Mouse (Mus musculus) liver, embryonic 11.5 days (tissue): Measurements from ENCODE around the gene 4930452B06Rik. TPM values are rescaled to one million over a fixed set of nuclear protein-coding genes. Genes with fewer than 3 reads are reported as not detected.
A peak's percentile ranks its signal among the peaks of the same experiment; 100 is the strongest.

Source experiments
- ATAC-seq: fragments of 200-750 bp; cut with Nextera tagmentation; replicated peaks from 2 replicates; pipeline ENCODE4 v1.8.0; 2017; ENCODE audit warnings: moderate number of reproducible peaks, mild to moderate bottlenecking, moderate TSS enrichment, moderate library complexity; ENCODE audit not compliant: low FRiP score
- DNase-seq: peaks from one replicate; pipeline ENCODE4 v3.0.0-alpha.2; 2017; ENCODE audit warnings: low spot score
- H3K27ac ChIP-seq: fragments of 300-500 bp; sonication (generic); 2 replicates; pipeline ENCODE4 v1.5.1; 2014; ENCODE audit warnings: mild to moderate bottlenecking, low read depth, low read length, control low read depth
- H3K27me3 ChIP-seq: fragments of 300-500 bp; sonication (generic); replicated peaks from 2 replicates; pipeline ENCODE4 v1.6.1; 2014; ENCODE audit warnings: low read length, mixed read lengths; ENCODE audit not compliant: control insufficient read depth, insufficient read depth
- H3K36me3 ChIP-seq: fragments of 300-500 bp; sonication (generic); 2 replicates; pipeline ENCODE4 v1.6.1; 2014; ENCODE audit warnings: mild to moderate bottlenecking, low read length, moderate library complexity, mixed read lengths; ENCODE audit not compliant: control insufficient read depth, insufficient read depth
- H3K4me1 ChIP-seq: fragments of 300-500 bp; sonication (generic); replicated peaks from 2 replicates; pipeline ENCODE4 v1.6.1; 2014; ENCODE audit warnings: low read length, mixed read lengths; ENCODE audit not compliant: control insufficient read depth, insufficient read depth
- H3K4me2 ChIP-seq: fragments of 300-500 bp; sonication (generic); 2 replicates; pipeline ENCODE4 v1.6.1; 2014; ENCODE audit warnings: mild to moderate bottlenecking, control low read depth, moderate library complexity
- H3K4me3 ChIP-seq: fragments of 300-500 bp; sonication (generic); 2 replicates; pipeline ENCODE4 v1.5.1; 2014; ENCODE audit warnings: low read depth, low read length, control low read depth
- H3K9ac ChIP-seq: fragments of 300-500 bp; sonication (generic); 2 replicates; pipeline ENCODE4 v1.6.1; 2014; ENCODE audit warnings: low read depth, low read length, control low read depth
- H3K9me3 ChIP-seq: fragments of 300-500 bp; sonication (generic); 2 replicates; pipeline ENCODE4 v1.6.1; 2016; ENCODE audit warnings: low read length, inconsistent platforms, mixed read lengths; ENCODE audit not compliant: control insufficient read depth
- WGBS: fragments of 180-500 bp; shearing (Covaris S2); extraction: QIAGEN DNeasy Blood & Tissue Kit; methylation state at CpG from one replicate; pipeline ENCODE4 v1.1.7; 2014; 5-methylcytosine and 5-hydroxymethylcytosine counted together
- polyA plus RNA-seq: library from polyadenylated mRNA; unstranded; fragments of >200 nt; fragmentation: Nextera tagmentation; extraction: Ambion mirVana; gene quantifications from 2 replicates; pipeline ENCODE4 v1.2.1, GENCODE M21; 2014

The 4930452B06Rik gene
- polyA plus RNA-seq, 1 experiment from 2014 or later, result 4.8 TPM

DNA sequence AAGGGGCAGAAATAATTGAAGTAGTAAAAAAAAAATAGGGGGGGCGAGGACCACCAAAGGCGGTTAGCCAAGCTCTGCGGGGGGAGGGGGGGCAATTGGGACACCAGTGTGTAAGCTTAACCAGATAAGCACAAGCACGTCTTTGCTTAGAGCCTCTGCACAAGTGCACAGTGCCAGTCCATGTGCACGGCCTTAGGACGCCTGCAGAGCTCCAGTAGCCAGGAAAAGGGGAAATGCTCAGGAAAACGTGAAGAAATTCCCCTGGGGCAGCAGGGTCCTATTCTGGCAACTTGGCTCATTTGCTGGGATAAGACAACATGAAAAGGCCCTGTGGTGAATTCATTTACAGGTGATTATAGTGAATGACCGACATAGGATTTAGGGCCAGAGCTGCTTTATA is 188.7 kb downstream of the 4930452B06Rik start:
- no peak for ATAC-seq
- Histone ChIP-seq H3K27ac (no peak overlapping the region), H3K27me3 (no peaks in the 10 kb centered on the region), H3K4me2 (no peak overlapping the region), H3K36me3 (no peaks in the 10 kb centered on the region), H3K4me3 (no peak overlapping the region), H3K9ac (no peak overlapping the region), H3K9me3 (peaks cover 2% of the 10 kb centered on the region; the same call in 1 of the 2 replicates), H3K4me1 (no peaks in the 10 kb centered on the region)
- 75% methylated on average over 8 of the region's 8 CpGs for WGBS
- DNase-seq, result no peak

DNA sequence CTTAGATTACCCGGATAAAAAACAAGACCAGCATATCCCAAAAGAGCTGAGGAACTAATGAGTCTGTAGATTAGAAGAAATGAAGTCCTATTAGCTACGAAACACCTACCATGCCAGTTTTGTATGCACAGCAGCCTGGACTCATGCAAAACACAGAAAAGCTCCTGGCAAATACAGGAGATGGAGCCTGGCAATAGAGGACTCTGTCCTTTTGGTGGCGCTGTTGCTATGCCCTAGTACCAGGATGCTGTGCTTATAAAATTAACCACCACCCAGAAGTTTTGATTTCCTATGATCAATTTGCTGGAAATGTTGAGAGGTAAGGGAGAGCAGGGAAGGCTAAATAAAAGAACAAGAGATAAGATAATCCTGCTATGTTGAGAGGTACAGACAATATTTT is 189.4 kb downstream of the 4930452B06Rik start:
- H3K4me3 ChIP-seq, result no peak overlapping the region
- H3K9me3 ChIP-seq, result peaks cover 2% of the 10 kb centered on the region; the same call in 1 of the 2 replicates
- no peaks in the 10 kb centered on the region for H3K36me3 ChIP-seq
- H3K27ac ChIP-seq, result no peak overlapping the region
- no peaks in the 10 kb centered on the region for H3K27me3 ChIP-seq
- ATAC-seq (no peak), DNase-seq (no peak)
- WGBS, result 55% methylated on average over 3 of the region's 3 CpGs
- no peaks in the 10 kb centered on the region for H3K4me1 ChIP-seq
- H3K4me2 ChIP-seq, result no peak overlapping the region
- H3K9ac ChIP-seq, result no peak overlapping the region

DNA sequence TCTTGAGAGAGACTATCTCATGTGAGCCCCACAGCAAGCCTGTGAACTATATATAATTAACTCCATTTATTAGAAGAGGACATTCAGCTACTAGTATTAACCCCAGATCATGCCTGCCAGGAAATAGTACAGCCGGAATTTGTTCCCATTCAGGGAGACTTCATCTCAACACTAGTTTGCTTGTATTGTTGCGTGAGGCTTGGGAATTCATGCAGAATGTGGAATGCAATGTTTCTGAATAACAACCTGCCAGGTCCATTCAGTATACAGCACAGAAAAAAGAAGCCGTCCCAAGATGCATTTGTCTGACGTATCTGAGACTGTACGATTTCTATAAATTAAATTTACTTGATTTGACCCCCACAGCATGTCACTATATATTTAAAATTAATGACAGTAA is 190.2 kb downstream of the 4930452B06Rik start:
- H3K9me3 ChIP-seq, result peaks cover 2% of the 10 kb centered on the region; the same call in 1 of the 2 replicates
- WGBS, result 85% methylated on average over 5 of the region's 5 CpGs
- no peak for DNase-seq
- no peaks in the 10 kb centered on the region for H3K27me3 ChIP-seq
- H3K27ac ChIP-seq, result no peak overlapping the region
- H3K4me1 ChIP-seq, result no peaks in the 10 kb centered on the region
- ATAC-seq, result no peak
- no peak overlapping the region for H3K4me2 ChIP-seq
- H3K9ac ChIP-seq, result no peak overlapping the region
- no peak overlapping the region for H3K4me3 ChIP-seq
- no peaks in the 10 kb centered on the region for H3K36me3 ChIP-seq

DNA sequence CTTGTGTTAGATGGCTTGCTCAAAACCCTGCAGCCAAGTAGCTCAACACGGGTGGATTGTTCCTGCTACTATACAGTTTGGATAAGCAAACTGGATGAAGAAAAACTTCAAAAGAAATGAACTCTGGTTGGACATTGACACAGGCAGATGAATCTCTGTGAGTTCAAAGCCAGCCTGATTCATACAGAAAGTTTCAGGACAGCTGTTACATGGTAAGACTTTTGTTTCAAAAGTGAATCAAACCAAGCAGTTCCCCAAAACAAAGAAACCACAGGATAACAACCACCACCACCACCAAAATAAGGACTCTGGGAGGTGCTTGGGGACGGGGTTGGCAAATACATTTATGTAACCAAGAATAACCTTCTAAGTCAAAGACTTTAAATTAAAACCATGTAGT is 193.2 kb downstream of the 4930452B06Rik start:
- Histone ChIP-seq H3K4me2 (no peak overlapping the region), H3K4me1 (no peaks in the 10 kb centered on the region), H3K9me3 (no peaks in the 10 kb centered on the region), H3K4me3 (no peak overlapping the region), H3K27ac (no peak overlapping the region), H3K36me3 (no peaks in the 10 kb centered on the region), H3K9ac (no peak overlapping the region), H3K27me3 (no peaks in the 10 kb centered on the region)
- DNase-seq (no peak), ATAC-seq (no peak)
- 68% methylated on average over 2 of the region's 2 CpGs for WGBS

DNA sequence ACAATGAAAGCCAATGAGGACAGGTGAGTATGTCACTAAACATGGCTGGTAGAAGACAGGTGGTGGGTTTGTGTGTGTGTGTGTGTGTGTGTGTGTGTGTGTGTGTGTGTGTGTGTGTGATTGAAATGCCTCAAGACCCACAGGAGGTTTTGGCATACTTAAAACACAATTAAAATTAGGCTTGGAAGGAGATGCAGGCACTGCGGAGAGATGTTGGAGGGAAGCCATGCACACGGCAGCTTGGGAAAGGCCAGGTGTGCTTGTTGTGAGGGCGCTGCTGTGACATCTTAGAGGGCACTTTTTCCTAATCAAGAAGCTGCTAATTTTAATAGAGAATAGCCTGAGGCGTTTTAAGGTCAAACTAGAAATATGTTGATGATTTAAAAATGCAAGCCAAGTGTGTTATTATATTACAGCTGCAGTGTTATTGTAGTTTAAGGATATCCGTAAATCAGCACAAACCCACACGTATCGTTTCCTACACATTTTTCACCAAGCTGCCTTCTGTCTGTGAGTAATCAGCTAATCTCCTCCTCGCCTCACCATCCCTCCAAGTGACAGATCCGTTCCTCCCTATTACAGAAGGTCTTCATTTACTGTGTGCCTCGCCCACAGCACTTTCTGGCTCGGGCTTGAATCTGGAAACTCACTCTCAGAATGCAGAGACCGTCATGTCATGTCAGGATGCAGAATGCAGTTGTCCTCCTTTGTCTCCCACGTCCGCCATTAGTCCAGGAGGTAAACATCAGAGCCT is 201.5 kb downstream of the 4930452B06Rik start:
- DNase-seq (no peak), ATAC-seq (no peak)
- no peak overlapping the region for H3K4me2 ChIP-seq
- H3K9me3 ChIP-seq, result no peaks in the 10 kb centered on the region
- no peak overlapping the region for H3K4me3 ChIP-seq
- no peaks in the 10 kb centered on the region for H3K27me3 ChIP-seq
- H3K4me1 ChIP-seq, result no peaks in the 10 kb centered on the region
- no peak overlapping the region for H3K9ac ChIP-seq
- no peak overlapping the region for H3K27ac ChIP-seq
- no peaks in the 10 kb centered on the region for H3K36me3 ChIP-seq
- 66% methylated on average over 14 of the region's 14 CpGs for WGBS

DNA sequence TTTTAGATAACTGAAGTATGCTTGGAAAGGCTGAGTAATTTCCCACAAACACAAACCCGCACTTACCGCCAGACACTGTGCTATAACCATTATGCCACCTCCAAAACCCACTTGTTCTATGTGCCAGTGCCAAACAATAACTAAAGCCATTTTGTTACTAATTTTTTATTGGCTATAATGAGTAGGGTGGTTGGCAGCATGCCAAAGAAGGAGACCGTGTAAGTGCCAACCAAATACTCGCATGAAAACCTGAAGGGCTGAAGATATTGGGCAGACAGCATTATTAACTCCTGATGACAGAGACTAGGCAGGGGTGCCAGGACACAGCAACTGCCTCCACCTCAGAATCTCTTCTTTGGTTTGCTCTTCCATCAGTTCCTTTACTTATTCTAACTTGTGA is 203.1 kb downstream of the 4930452B06Rik start:
- ATAC-seq (no peak), DNase-seq (no peak)
- no peak overlapping the region for H3K4me2 ChIP-seq
- H3K4me3 ChIP-seq, result no peak overlapping the region
- no peaks in the 10 kb centered on the region for H3K27me3 ChIP-seq
- H3K27ac ChIP-seq, result no peak overlapping the region
- H3K9me3 ChIP-seq, result no peaks in the 10 kb centered on the region
- no peak overlapping the region for H3K9ac ChIP-seq
- 84% methylated on average over 4 of the region's 4 CpGs for WGBS
- no peaks in the 10 kb centered on the region for H3K36me3 ChIP-seq
- H3K4me1 ChIP-seq, result no peaks in the 10 kb centered on the region

DNA sequence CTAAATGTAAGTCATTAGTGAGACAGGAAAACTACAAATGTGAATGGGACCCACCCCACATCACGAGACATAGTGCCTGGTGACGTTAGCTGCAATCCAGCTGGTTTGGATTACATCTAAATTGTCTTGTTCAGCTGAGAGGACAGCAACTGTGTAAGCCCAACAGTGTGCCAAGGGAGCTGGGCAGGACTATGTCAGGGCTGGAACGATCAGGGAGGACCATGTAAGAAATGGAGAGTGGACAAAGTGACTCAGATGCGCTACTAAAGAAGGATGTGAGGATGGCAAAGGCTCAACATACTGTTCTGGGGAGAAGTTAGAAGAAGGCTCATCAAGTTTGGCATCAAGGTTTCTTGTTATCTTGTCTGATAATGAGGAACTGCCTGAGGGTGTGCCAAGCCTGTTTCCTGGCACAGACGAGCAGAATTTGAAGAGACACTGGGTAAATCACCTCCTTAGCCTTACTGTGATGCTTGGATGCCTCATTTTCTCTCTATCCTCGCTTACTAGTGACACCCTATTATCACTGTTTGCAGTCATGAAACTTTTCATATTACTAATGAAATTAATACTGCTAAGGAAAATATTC is 203.6 kb downstream of the 4930452B06Rik start:
- Histone ChIP-seq H3K9me3 (no peaks in the 10 kb centered on the region), H3K9ac (no peak overlapping the region), H3K4me2 (no peak overlapping the region), H3K4me3 (no peak overlapping the region), H3K36me3 (no peaks in the 10 kb centered on the region), H3K27ac (no peak overlapping the region), H3K4me1 (no peaks in the 10 kb centered on the region), H3K27me3 (no peaks in the 10 kb centered on the region)
- WGBS, result 69% methylated on average over 6 of the region's 6 CpGs
- DNase-seq, result no peak
- no peak for ATAC-seq

DNA sequence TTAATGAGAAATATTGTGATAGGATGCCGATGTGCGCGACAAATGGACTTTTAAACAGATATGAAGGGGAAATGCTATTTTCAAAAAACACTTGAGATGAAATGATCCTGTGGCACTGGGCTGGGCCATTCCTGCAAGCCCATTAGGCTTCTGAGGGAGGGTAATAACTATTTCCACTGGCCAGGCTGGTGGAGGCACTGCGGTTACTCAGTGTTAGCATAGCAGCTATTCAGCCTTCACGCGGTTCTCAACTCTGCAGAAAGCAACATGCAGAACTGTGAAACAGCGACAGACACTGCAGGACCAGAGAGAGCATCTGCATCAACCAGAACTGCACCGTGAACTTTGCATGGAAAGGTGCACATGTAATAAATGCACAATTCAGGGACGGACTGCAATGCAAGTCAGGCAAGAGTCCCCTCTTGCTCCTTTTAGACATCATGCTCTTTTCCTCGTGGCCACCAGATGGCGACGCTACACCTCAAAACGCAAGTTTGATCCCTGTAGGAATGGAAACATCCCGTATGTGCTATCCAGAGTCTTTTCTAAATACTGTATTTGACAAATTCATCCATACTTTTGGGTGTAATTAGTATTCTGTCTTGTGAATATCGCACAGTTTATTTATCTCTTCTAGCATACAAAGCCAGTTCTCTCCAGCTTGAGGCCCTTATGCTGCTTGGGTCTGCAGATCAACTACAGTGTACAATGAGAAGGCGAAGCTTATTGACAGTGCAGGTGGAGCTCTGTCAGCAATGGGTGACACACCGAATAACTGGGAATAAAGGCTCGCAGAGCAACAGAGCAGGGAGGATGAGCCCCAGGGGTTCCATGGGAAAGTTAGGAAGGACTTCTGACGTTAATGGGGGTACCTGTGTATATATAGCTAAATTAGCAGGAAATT is 205.6 kb downstream of the 4930452B06Rik start:
- ATAC-seq (no peak), DNase-seq (peak; percentile 42)
- Histone ChIP-seq H3K27ac (no peak overlapping the region), H3K9ac (no peak overlapping the region), H3K4me2 (no peak overlapping the region), H3K9me3 (no peaks in the 10 kb centered on the region), H3K36me3 (no peaks in the 10 kb centered on the region), H3K27me3 (no peaks in the 10 kb centered on the region), H3K4me1 (no peaks in the 10 kb centered on the region), H3K4me3 (no peak overlapping the region)
- 42% methylated on average over 19 of the region's 19 CpGs for WGBS
